Mouse (Mus musculus) thymus, adult 2 months (tissue): ENCODE measurements around the gene Fam71d. TPM values are rescaled to one million over a fixed set of nuclear protein-coding genes. Genes with fewer than 3 reads are reported as not detected.

ENCODE experiments used
- DNase-seq: peaks from one replicate; pipeline ENCODE4 v3.0.0; 2021
- H3K27ac ChIP-seq: fragments of 200-500 bp; 2 replicates; pipeline ENCODE4 v1.5.1; 2012; ENCODE audit warnings: low read length, control low read depth; ENCODE audit not compliant: control insufficient read depth, insufficient read depth
- H3K27me3 ChIP-seq: fragments of 200-500 bp; 2 replicates; pipeline ENCODE4 v1.6.1; 2012; ENCODE audit warnings: mild to moderate bottlenecking, low read length, moderate library complexity, mixed read lengths; ENCODE audit not compliant: control insufficient read depth, insufficient read depth
- H3K36me3 ChIP-seq: fragments of 200-500 bp; 2 replicates; pipeline ENCODE4 v1.6.1; 2012; ENCODE audit warnings: mild to moderate bottlenecking, low read length, moderate library complexity; ENCODE audit not compliant: control insufficient read depth, insufficient read depth
- H3K4me1 ChIP-seq: fragments of 200-500 bp; replicated peaks from 2 replicates; pipeline ENCODE4 v1.6.1; 2012; ENCODE audit warnings: low read length; ENCODE audit not compliant: control insufficient read depth, insufficient read depth
- H3K4me3 ChIP-seq: fragments of 200-500 bp; 2 replicates; pipeline ENCODE4 v1.5.1; 2012; ENCODE audit warnings: mild to moderate bottlenecking, low read length, control low read depth, moderate library complexity; ENCODE audit not compliant: control insufficient read depth, insufficient read depth
- CTCF ChIP-seq: fragments of 200-500 bp; IDR thresholded peaks from 2 replicates; pipeline ENCODE4 v1.5.1; 2012; ENCODE audit warnings: mild to moderate bottlenecking, control low read depth, low read length, moderate library complexity, borderline replicate concordance; ENCODE audit not compliant: control insufficient read depth, poor library complexity, insufficient read depth; ENCODE audit errors: extremely low read depth
- POLR2A ChIP-seq: fragments of 200-500 bp; IDR thresholded peaks from 2 replicates; pipeline ENCODE4 v1.6.1; 2012; ENCODE audit warnings: mild to moderate bottlenecking, low read length, control low read depth, moderate library complexity; ENCODE audit not compliant: control insufficient read depth, poor library complexity, insufficient read depth; ENCODE audit errors: extremely low read depth
- WGBS: fragments of 180-500 bp; shearing (Covaris S2); methylation state at CpG from one replicate; pipeline ENCODE4 v1.1.7; 2018; 5-methylcytosine and 5-hydroxymethylcytosine counted together
- polyA plus RNA-seq: library from polyadenylated mRNA; depleted of rRNA; stranded (reverse); fragments of >200 nt; gene quantifications from 2 replicates; pipeline ENCODE4 v1.2.3, GENCODE M21; 2012; rRNA removed

Fam71d gene
- polyA plus RNA-seq, 1 experiment: not detected

DNA sequence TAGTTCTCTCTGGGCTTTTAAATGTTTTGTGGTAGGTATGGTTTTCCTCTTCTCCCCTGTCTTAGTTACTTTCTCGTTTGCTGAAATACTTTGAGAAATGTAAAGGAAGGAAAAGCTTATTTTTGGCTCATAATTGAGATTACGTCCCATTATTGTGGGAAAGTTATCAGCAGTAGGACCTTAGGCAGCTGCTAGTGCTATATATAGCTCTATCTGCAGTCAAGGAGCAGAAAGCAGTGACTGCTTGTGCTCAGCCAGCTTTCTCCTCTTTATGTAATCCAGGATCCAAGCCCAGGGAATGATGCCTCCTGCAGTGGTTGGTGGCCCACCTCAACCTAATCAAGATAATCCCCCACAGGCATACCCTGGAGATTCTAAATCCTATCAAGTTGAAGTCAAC lies 81.9 kb downstream of the Fam71d start:
- 45% methylated on average over 2 of the region's 2 CpGs for WGBS
- no peak overlapping the region for H3K27ac ChIP-seq
- no peak for DNase-seq
- no peaks in the 10 kb centered on the region for H3K27me3 ChIP-seq
- H3K4me3 ChIP-seq: no peak overlapping the region
- H3K36me3 ChIP-seq: no peaks in the 10 kb centered on the region
- H3K4me1 ChIP-seq: no peaks in the 10 kb centered on the region
- TF ChIP-seq CTCF: no peak
- no peak for TF ChIP-seq POLR2A

GRCm38 (mm10) chr12:78777916-78778315 lies 86.6 kb downstream of the Fam71d start:
- no peak for TF ChIP-seq CTCF
- TF ChIP-seq POLR2A: no peak
- no peaks in the 10 kb centered on the region for H3K27me3 ChIP-seq
- no peaks in the 10 kb centered on the region for H3K36me3 ChIP-seq
- WGBS: 95% methylated on average over 2 of the region's 2 CpGs
- H3K4me1 ChIP-seq: no peaks in the 10 kb centered on the region
- H3K4me3 ChIP-seq: no peak overlapping the region
- no peak for DNase-seq
- no peak overlapping the region for H3K27ac ChIP-seq

DNA sequence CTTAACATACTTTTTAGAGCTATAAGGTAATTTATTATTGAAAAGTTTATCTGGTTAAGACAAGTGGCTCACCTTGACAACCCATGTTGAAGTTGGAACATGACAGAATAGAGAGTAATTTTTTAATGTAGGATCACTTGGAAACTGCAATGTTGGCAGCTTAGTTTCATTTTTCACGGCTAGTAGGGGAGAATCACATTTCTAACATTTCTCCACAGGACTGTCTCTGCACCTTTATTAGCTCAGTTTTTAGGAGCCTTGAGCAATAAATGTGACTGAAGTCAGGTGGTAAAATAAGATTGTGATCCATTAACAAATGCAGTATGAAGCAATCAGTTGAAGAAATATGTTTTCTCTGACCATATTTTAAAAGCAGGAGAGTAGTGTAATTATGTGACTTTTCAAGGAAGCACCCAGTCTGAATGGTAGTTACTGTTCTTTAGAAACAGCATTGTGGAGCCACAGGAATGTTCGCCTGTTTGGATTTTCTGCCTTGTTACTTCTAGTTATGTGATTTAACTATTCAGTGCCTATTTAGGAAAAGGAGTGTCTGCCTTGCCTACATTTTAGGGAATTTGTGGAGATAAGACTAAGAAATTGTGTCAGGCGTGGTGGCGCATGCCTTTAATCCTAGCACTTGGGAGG lies 87.2 kb downstream of the Fam71d start:
- H3K27me3 ChIP-seq: no peaks in the 10 kb centered on the region
- 87% methylated on average over 4 of the region's 4 CpGs for WGBS
- H3K4me1 ChIP-seq: no peaks in the 10 kb centered on the region
- DNase-seq: no peak
- no peak overlapping the region for H3K27ac ChIP-seq
- H3K36me3 ChIP-seq: no peaks in the 10 kb centered on the region
- TF ChIP-seq POLR2A (no peak), CTCF (no peak)
- no peak overlapping the region for H3K4me3 ChIP-seq

Other genes with a start within 250 kb of the Fam71d start
- 1.7 and 1.8 TPM in 2 replicates for gene Mpp5, start 57.4 kb downstream of the Fam71d start, polyA plus RNA-seq
- 19.0 and 28.1 TPM in 2 replicates for gene Atp6v1d, start 170.1 kb downstream of the Fam71d start, polyA plus RNA-seq
- gene Eif2s1, start 170.3 kb downstream of the Fam71d start, polyA plus RNA-seq: 15.9 and 20.8 TPM in 2 replicates
- gene Plek2, start 215.4 kb downstream of the Fam71d start, polyA plus RNA-seq: 1.4 and 1.9 TPM in 2 replicates